Mouse (Mus musculus): Measurements from ENCODE around the gene Apoh. TPM values are rescaled to one million over a fixed set of nuclear protein-coding genes. Genes with fewer than 3 reads are reported as not detected.
A peak's percentile ranks its signal among the peaks of the same experiment; 100 is the strongest.

The Apoh gene
- total and polyA plus RNA-seq, 3 experiments, result 0.95 TPM; not detected in 2

- Histone ChIP-seq H3K9ac (ENCODE audit: insufficient read depth, low read depth) (no peak overlapping the region), H3K9me3 (replicated peaks; ENCODE audit: low read length) (no peaks in the 10 kb centered on the region), H3K4me2 (ENCODE audit: insufficient read depth, low read depth, poor library complexity, severe bottlenecking) (no peak overlapping the region), H3K36me3 (replicated peaks in 1 of 2; ENCODE audit: control insufficient read depth in 1 of 2, insufficient read depth in 1 of 2, low read length in 1 of 2) (peaks cover 3 to 40% of the 10 kb centered on the region in 2 experiments), H3K27ac (ENCODE audit: insufficient read depth, low read depth) (no peak overlapping the region), H3K4me3 (replicated peaks in 1 of 3; ENCODE audit: low read depth in 2 of 3, low read length in 2 of 3, poor library complexity in 1 of 3) (peak overlapping the region in 2 of 3 experiments; percentile 91 to 94), H3K27me3 (replicated peaks) (no peaks in the 10 kb centered on the region), H3K4me1 (ENCODE audit: control insufficient read depth in 1 of 2, insufficient read depth in 2 of 2) (peaks cover 8 to 62% of the 10 kb centered on the region in 2 experiments), H3K79me2 (replicated peaks; ENCODE audit: control insufficient read depth, extremely low read depth, insufficient read depth, poor library complexity, severe bottlenecking) (peaks cover 40% of the 10 kb centered on the region)
- no peak for TF ChIP-seq POLR2AphosphoS2 (IDR thresholded peaks at IDR 0.05; ENCODE audit: low read depth, low read length)
- peak; percentile 59; the same call in 1 of the 2 replicates for TF ChIP-seq ZNF384 (IDR thresholded peaks at IDR 0.05; ENCODE audit: low read depth, low read length)
- in situ Hi-C loops (cut with MboI; ENCODE audit: low pct_ligation_motif_present, low pct_unique_long_range_greater_than_20kb, low sequenced_read_pairs) (no loop called here), dilution Hi-C loops (cut with MboI; ENCODE audit: extremely low pct_ligation_motif_present, extremely low pct_unique_long_range_greater_than_20kb, low sequenced_read_pairs) (no loop called here)
- DNase-seq (ENCODE audit: extremely low read depth), result no peak
Observed at GRCm38 (mm10) chr11:108340293-108340692, 2.9 kb upstream of the Apoh start.

- Histone ChIP-seq H3K27ac (ENCODE audit: insufficient read depth, low read depth) (no peak overlapping the region), H3K9me3 (replicated peaks; ENCODE audit: low read length) (no peaks in the 10 kb centered on the region), H3K4me2 (ENCODE audit: insufficient read depth, low read depth, poor library complexity, severe bottlenecking) (peak overlapping the region; percentile 67), H3K27me3 (replicated peaks) (no peaks in the 10 kb centered on the region), H3K9ac (ENCODE audit: insufficient read depth, low read depth) (peak overlapping the region; percentile 81), H3K4me1 (ENCODE audit: control insufficient read depth in 1 of 2, insufficient read depth in 2 of 2) (peaks cover 2 to 47% of the 10 kb centered on the region in 2 experiments), H3K79me2 (replicated peaks; ENCODE audit: control insufficient read depth, extremely low read depth, insufficient read depth, poor library complexity, severe bottlenecking) (peaks cover 34% of the 10 kb centered on the region), H3K36me3 (replicated peaks in 1 of 2; ENCODE audit: control insufficient read depth in 1 of 2, insufficient read depth in 1 of 2, low read length in 1 of 2) (peaks cover 3 to 28% of the 10 kb centered on the region in 2 experiments), H3K4me3 (replicated peaks in 1 of 3; ENCODE audit: low read depth in 2 of 3, low read length in 2 of 3, poor library complexity in 1 of 3) (peak overlapping the region; percentile 48 to 94 (median 91))
- DNase-seq (ENCODE audit: extremely low read depth), result no peak
- in situ Hi-C loops (cut with MboI; ENCODE audit: low pct_ligation_motif_present, low pct_unique_long_range_greater_than_20kb, low sequenced_read_pairs), result no loop called here
- TF ChIP-seq MXI1 (IDR thresholded peaks at IDR 0.05; ENCODE audit: low read depth, low read length), result peak; percentile 45
- TF ChIP-seq NELFE (IDR thresholded peaks at IDR 0.05; ENCODE audit: low read depth, low read length), result no peak
- TF ChIP-seq PAX5 (IDR thresholded peaks at IDR 0.05; ENCODE audit: low read length), result no peak
- no peak for TF ChIP-seq RAD21 (IDR thresholded peaks at IDR 0.05; ENCODE audit: low read depth, low read length)
- no peak for TF ChIP-seq UBTF (IDR thresholded peaks at IDR 0.05; ENCODE audit: low read depth, low read length)
- no peak for TF ChIP-seq HCFC1 (IDR thresholded peaks at IDR 0.05; ENCODE audit: low read depth, low read length)
- no peak for TF ChIP-seq SMC3 (IDR thresholded peaks at IDR 0.05; ENCODE audit: low read depth, low read length)
- dilution Hi-C loops (cut with MboI; ENCODE audit: extremely low pct_ligation_motif_present, extremely low pct_unique_long_range_greater_than_20kb, low sequenced_read_pairs), result no loop called here
Observed at GRCm38 (mm10) chr11:108341783-108342182, 1.4 kb upstream of the Apoh start.

GRCm38 (mm10) chr11:108343789-108344462 is 772 bp downstream of the Apoh start, which contains the start of gene Prkca:
Gene Prkca, minus strand, starts transcription at chr11:108343928.
- DNase-seq (ENCODE audit: extremely low read depth), result peak; percentile 93
- dilution Hi-C loops (cut with MboI; ENCODE audit: extremely low pct_ligation_motif_present, extremely low pct_unique_long_range_greater_than_20kb, low sequenced_read_pairs) (no loop called here), in situ Hi-C loops (cut with MboI; ENCODE audit: low pct_ligation_motif_present, low pct_unique_long_range_greater_than_20kb, low sequenced_read_pairs) (no loop called here)
- Histone ChIP-seq H3K27me3 (replicated peaks) (no peaks in the 10 kb centered on the region), H3K9me3 (replicated peaks; ENCODE audit: low read length) (no peaks in the 10 kb centered on the region), H3K4me3 (replicated peaks in 1 of 3; ENCODE audit: low read depth in 2 of 3, low read length in 2 of 3, poor library complexity in 1 of 3) (peak within 1 kb of the TSS; percentile 91 to 95 (median 94)), H3K4me1 (ENCODE audit: control insufficient read depth in 1 of 2, insufficient read depth in 2 of 2) (peaks cover 2 to 25% of the 10 kb centered on the region in 2 experiments), H3K27ac (ENCODE audit: insufficient read depth, low read depth) (peak within 1 kb of the TSS; percentile 6; the same call in 1 of the 2 replicates), H3K36me3 (replicated peaks in 1 of 2; ENCODE audit: control insufficient read depth in 1 of 2, insufficient read depth in 1 of 2, low read length in 1 of 2) (peaks cover 3 to 12% of the 10 kb centered on the region in 2 experiments), H3K4me2 (ENCODE audit: insufficient read depth, low read depth, poor library complexity, severe bottlenecking) (peak within 1 kb of the TSS; percentile 86), H3K9ac (ENCODE audit: insufficient read depth, low read depth) (peak within 1 kb of the TSS; percentile 81), H3K79me2 (replicated peaks; ENCODE audit: control insufficient read depth, extremely low read depth, insufficient read depth, poor library complexity, severe bottlenecking) (peaks cover 30% of the 10 kb centered on the region)
- TF ChIP-seq RAD21 (IDR thresholded peaks at IDR 0.05; ENCODE audit: low read depth, low read length), result no peak
- no peak; the same call in 1 of the 2 replicates for TF ChIP-seq SIN3A (IDR thresholded peaks at IDR 0.05; ENCODE audit: low read length)
- peak; percentile 57; the same call in 1 of the 2 replicates for TF ChIP-seq TBP (conservative IDR thresholded peaks at IDR 0.05; ENCODE audit: low read depth, low read length)
- TF ChIP-seq NELFE (IDR thresholded peaks at IDR 0.05; ENCODE audit: low read depth, low read length), result peak; percentile 75
- no peak for TF ChIP-seq GABPA (IDR thresholded peaks at IDR 0.05; ENCODE audit: insufficient replicate concordance, low read depth, low read length)
- peak; percentile 87 for TF ChIP-seq POLR2A (IDR thresholded peaks at IDR 0.05; ENCODE audit: low read depth, low read length)
- no peak for TF ChIP-seq PAX5 (IDR thresholded peaks at IDR 0.05; ENCODE audit: low read length)
- no peak for TF ChIP-seq ETS1 (conservative IDR thresholded peaks at IDR 0.05; ENCODE audit: low read depth, low read length)
- TF ChIP-seq MEF2A (IDR thresholded peaks at IDR 0.05; ENCODE audit: borderline replicate concordance, low read depth, low read length), result peak; percentile 23; the same call in 1 of the 2 replicates
- no peak for TF ChIP-seq BHLHE40 (IDR thresholded peaks at IDR 0.05; ENCODE audit: low read depth, low read length)
- TF ChIP-seq NRF1 (IDR thresholded peaks at IDR 0.05; ENCODE audit: low read depth, low read length), result peak; percentile 98
- no peak for TF ChIP-seq JUND (conservative IDR thresholded peaks at IDR 0.05; ENCODE audit: low read depth, low read length)
- no peak for TF ChIP-seq POLR2AphosphoS2 (IDR thresholded peaks at IDR 0.05; ENCODE audit: low read depth, low read length)
- no peak for TF ChIP-seq RCOR1 (conservative IDR thresholded peaks at IDR 0.05; ENCODE audit: low read depth, low read length)
- TF ChIP-seq MAX (IDR thresholded peaks at IDR 0.05; ENCODE audit: low read length), result no peak
- TF ChIP-seq KAT2A (IDR thresholded peaks at IDR 0.05; ENCODE audit: insufficient replicate concordance, low read length), result no peak
- peak; percentile 44; the same call in 1 of the 2 replicates for TF ChIP-seq ZMIZ1 (IDR thresholded peaks at IDR 0.05; ENCODE audit: low read depth, low read length)
- TF ChIP-seq MXI1 (IDR thresholded peaks at IDR 0.05; ENCODE audit: low read depth, low read length), result peak; percentile 85
- TF ChIP-seq USF1 (IDR thresholded peaks at IDR 0.05; ENCODE audit: low read depth, low read length), result no peak
- TF ChIP-seq EP300 (IDR thresholded peaks at IDR 0.05; ENCODE audit: low read length), result no peak

All from CH12.LX (cell line).